Mouse (Mus musculus): ENCODE measurements at regions not wholly inside any gene's neighbourhood (a gene's known extent, or its start where the extent isn't known, plus 50 kb on each side); places are given as distances from the start of the nearest gene placed in this dataset.

GRCm38 (mm10) chr17:91333790-91334189, 240.9 kb upstream of the Nrxn1 start:
- TF ChIP-seq MAX (IDR thresholded peaks at IDR 0.05) (no peak), CTCF (IDR thresholded peaks at IDR 0.05; ENCODE audit: control insufficient read depth, insufficient read depth, insufficient read length) (no peak), MYOD1 (IDR thresholded peaks at IDR 0.05; ENCODE audit: control insufficient read depth, insufficient read length, low read depth) (no peak)
